Mouse (Mus musculus) midbrain, postnatal 0 days (tissue): ENCODE results near the gene Pi4k2a. TPM values are rescaled to one million over a fixed set of nuclear protein-coding genes. Genes with fewer than 3 reads are reported as not detected.

Experiments used
- ATAC-seq: fragments of 200-750 bp; cut with Nextera tagmentation; 2 replicates; pipeline ENCODE4 v1.8.0; 2017; ENCODE audit warnings: moderate number of reproducible peaks, mild to moderate bottlenecking, moderate TSS enrichment, moderate library complexity; ENCODE audit not compliant: low FRiP score
- DNase-seq: peaks from one replicate; pipeline ENCODE4 v3.0.0-alpha.2; 2015; ENCODE audit warnings: low spot score
- H3K27ac ChIP-seq: fragments of 300-500 bp; sonication (generic); 2 replicates; pipeline ENCODE4 v1.5.1; 2014; ENCODE audit warnings: low read depth, mild to moderate bottlenecking, low read length, mixed read lengths
- H3K27me3 ChIP-seq: fragments of 300-500 bp; sonication (generic); 2 replicates; pipeline ENCODE4 v1.6.1; 2014; ENCODE audit warnings: low read length, control low read depth, mixed read lengths; ENCODE audit not compliant: insufficient read depth
- H3K36me3 ChIP-seq: fragments of 300-500 bp; sonication (generic); 2 replicates; pipeline ENCODE4 v1.6.1; 2014; ENCODE audit warnings: low read length, control low read depth, mixed read lengths; ENCODE audit not compliant: insufficient read depth
- H3K4me1 ChIP-seq: fragments of 300-500 bp; sonication (generic); 2 replicates; pipeline ENCODE4 v1.6.1; 2014; ENCODE audit warnings: mild to moderate bottlenecking, control low read depth, antibody characterized with exemption, low read length, mixed read lengths; ENCODE audit not compliant: insufficient read depth
- H3K4me2 ChIP-seq: fragments of 300-500 bp; sonication (generic); 2 replicates; pipeline ENCODE4 v1.6.1; 2014; ENCODE audit warnings: low read depth, mild to moderate bottlenecking, low read length, mixed read lengths; ENCODE audit not compliant: poor library complexity, severe bottlenecking
- H3K4me3 ChIP-seq: fragments of 300-500 bp; sonication (generic); 2 replicates; pipeline ENCODE4 v1.5.1; 2014; ENCODE audit warnings: low read depth, mild to moderate bottlenecking, low read length, moderate library complexity
- H3K9ac ChIP-seq: fragments of 300-500 bp; sonication (generic); replicated peaks from 2 replicates; pipeline ENCODE4 v1.6.1; 2014; ENCODE audit warnings: mild to moderate bottlenecking, low read length, moderate library complexity, mixed read lengths; ENCODE audit not compliant: poor library complexity, severe bottlenecking
- H3K9me3 ChIP-seq: fragments of 300-500 bp; sonication (generic); 2 replicates; pipeline ENCODE4 v1.6.1; 2016; ENCODE audit warnings: low read length, control low read depth
- CTCF ChIP-seq: IDR thresholded peaks from 2 replicates; pipeline ENCODE4 v1.5.1; 2016; ENCODE audit warnings: antibody characterized with exemption, mild to moderate bottlenecking
- WGBS: fragments of 180-500 bp; shearing (Covaris S2); extraction: QIAGEN DNeasy Blood & Tissue Kit; methylation state at CpG from one replicate; pipeline ENCODE4 v1.1.7; 2014; 5-methylcytosine and 5-hydroxymethylcytosine counted together
- polyA plus RNA-seq: library from polyadenylated mRNA; unstranded; fragments of >200 nt; fragmentation: Nextera tagmentation; extraction: Ambion mirVana; gene quantifications from 2 replicates; pipeline ENCODE4 v1.2.1, GENCODE M21; 2015
- total RNA-seq: library from RNA; depleted of rRNA; stranded (reverse); fragments of >200 nt; gene quantifications from 2 replicates; pipeline ENCODE4 v1.2.3, GENCODE M21; 2014

The Pi4k2a gene
- total and polyA plus RNA-seq, 2 experiments from 2014 or later = 19.3 to 33.0 TPM

- Histone ChIP-seq H3K4me3 (no peak overlapping the region), H3K4me2 (no peak overlapping the region), H3K27me3 (no peaks in the 10 kb centered on the region), H3K9ac (no peak overlapping the region), H3K9me3 (no peaks in the 10 kb centered on the region), H3K27ac (no peak overlapping the region), H3K4me1 (peaks cover 10% of the 10 kb centered on the region), H3K36me3 (no peaks in the 10 kb centered on the region)
- 47% methylated on average over 3 of the region's 3 CpGs for WGBS
- DNase-seq = no peak
- ATAC-seq = no peak
- TF ChIP-seq CTCF = no peak
These were observed 40.0 kb downstream of the Pi4k2a start for GRCm38 (mm10) chr19:42130294-42130606.

GRCm38 (mm10) chr19:42131101-42131500 lies 40.8 kb downstream of the Pi4k2a start:
- no peaks in the 10 kb centered on the region for H3K27me3 ChIP-seq
- H3K9me3 ChIP-seq = no peaks in the 10 kb centered on the region
- no peak overlapping the region for H3K4me3 ChIP-seq
- TF ChIP-seq CTCF = no peak
- 69% methylated on average over 5 of the region's 5 CpGs for WGBS
- H3K27ac ChIP-seq = no peak overlapping the region
- no peak overlapping the region for H3K9ac ChIP-seq
- no peaks in the 10 kb centered on the region for H3K36me3 ChIP-seq
- peaks cover 10% of the 10 kb centered on the region for H3K4me1 ChIP-seq
- no peak overlapping the region for H3K4me2 ChIP-seq
- DNase-seq (no peak), ATAC-seq (no peak)

- TF ChIP-seq CTCF = no peak
- Histone ChIP-seq H3K4me2 (no peak overlapping the region), H3K9ac (no peak overlapping the region), H3K36me3 (no peaks in the 10 kb centered on the region), H3K4me3 (no peak overlapping the region), H3K27ac (no peak overlapping the region), H3K27me3 (no peaks in the 10 kb centered on the region), H3K9me3 (no peaks in the 10 kb centered on the region), H3K4me1 (no peaks in the 10 kb centered on the region)
- DNase-seq (no peak), ATAC-seq (no peak)
These were observed 44.8 kb downstream of the Pi4k2a start for GRCm38 (mm10) chr19:42135070-42135469.

- no peak for ATAC-seq
- H3K27me3 ChIP-seq = no peaks in the 10 kb centered on the region
- no peaks in the 10 kb centered on the region for H3K36me3 ChIP-seq
- H3K4me1 ChIP-seq = no peaks in the 10 kb centered on the region
- no peak overlapping the region for H3K4me2 ChIP-seq
- no peak for TF ChIP-seq CTCF
- no peak for DNase-seq
- no peak overlapping the region for H3K4me3 ChIP-seq
- no peaks in the 10 kb centered on the region for H3K9me3 ChIP-seq
- H3K27ac ChIP-seq = no peak overlapping the region
- whole genome bisulfite sequencing = 33% methylated on average over 5 of the region's 5 CpGs
- H3K9ac ChIP-seq = no peak overlapping the region
These were observed 45.9 kb downstream of the Pi4k2a start for GRCm38 (mm10) chr19:42136126-42136525.

- DNase-seq (no peak), ATAC-seq (no peak)
- H3K27me3 ChIP-seq = no peaks in the 10 kb centered on the region
- H3K9ac ChIP-seq = no peak overlapping the region
- TF ChIP-seq CTCF = no peak
- H3K36me3 ChIP-seq = no peaks in the 10 kb centered on the region
- H3K4me1 ChIP-seq = no peaks in the 10 kb centered on the region
- no peak overlapping the region for H3K4me3 ChIP-seq
- H3K27ac ChIP-seq = no peak overlapping the region
- no peaks in the 10 kb centered on the region for H3K9me3 ChIP-seq
- WGBS = 95% methylated on average over 4 of the region's 4 CpGs
- H3K4me2 ChIP-seq = no peak overlapping the region
These were observed 47.0 kb downstream of the Pi4k2a start for GRCm38 (mm10) chr19:42137167-42137672.

GRCm38 (mm10) chr19:42138517-42139285 lies 48.4 kb downstream of the Pi4k2a start:
- H3K36me3 ChIP-seq = no peaks in the 10 kb centered on the region
- no peaks in the 10 kb centered on the region for H3K9me3 ChIP-seq
- H3K9ac ChIP-seq = no peak overlapping the region
- no peak for TF ChIP-seq CTCF
- H3K4me2 ChIP-seq = no peak overlapping the region
- WGBS = 93% methylated on average over 15 of the region's 15 CpGs
- DNase-seq (no peak), ATAC-seq (no peak)
- no peaks in the 10 kb centered on the region for H3K4me1 ChIP-seq
- H3K27ac ChIP-seq = no peak overlapping the region
- no peak overlapping the region for H3K4me3 ChIP-seq
- no peaks in the 10 kb centered on the region for H3K27me3 ChIP-seq
